Mouse (Mus musculus): Measurements from ENCODE around the gene Ksr1. TPM values are rescaled to one million over a fixed set of nuclear protein-coding genes. Genes with fewer than 3 reads are reported as not detected.
A peak's percentile ranks its signal among the peaks of the same experiment; 100 is the strongest.

Gene Ksr1
- polyA plus RNA-seq, 1 experiment from 2014 or later: 5.7 TPM

GRCm38 (mm10) chr11:79152696-79153095 lies 6.5 kb upstream of the Ksr1 start:
- no peak overlapping the region for H3K4me2 ChIP-seq (ENCODE audit: low read depth)
- no peaks in the 10 kb centered on the region for H3K27me3 ChIP-seq (ENCODE audit: control insufficient read depth, insufficient read depth, low read length)
- no peaks in the 10 kb centered on the region for H3K9me3 ChIP-seq (ENCODE audit: control insufficient read depth, low read length)
- H3K4me3 ChIP-seq (ENCODE audit: low read depth, low read length): no peak overlapping the region
- ATAC-seq (ENCODE audit: insufficient read depth, low FRiP score, low TSS enrichment) (no peak), DNase-seq (ENCODE audit: low spot score) (no peak)
- WGBS: 62% methylated on average over 5 of the region's 5 CpGs
- H3K27ac ChIP-seq (ENCODE audit: low read depth, low read length): no peak overlapping the region
- H3K9ac ChIP-seq (ENCODE audit: low read length): no peak overlapping the region
- H3K36me3 ChIP-seq (ENCODE audit: control insufficient read depth, insufficient read depth, low read length): no peaks in the 10 kb centered on the region
- 0 out of 2 replicates have a peak, but pooled peaks cover under 1% of the 10 kb centered on the region for H3K4me1 ChIP-seq (ENCODE audit: control insufficient read depth, insufficient read depth, low read length)

GRCm38 (mm10) chr11:79151874-79152273 lies 5.7 kb upstream of the Ksr1 start:
- Histone ChIP-seq H3K36me3 (ENCODE audit: control insufficient read depth, insufficient read depth, low read length) (no peaks in the 10 kb centered on the region), H3K4me3 (ENCODE audit: low read depth, low read length) (no peak overlapping the region), H3K9ac (ENCODE audit: low read length) (no peak overlapping the region), H3K4me2 (ENCODE audit: low read depth) (no peak overlapping the region), H3K27me3 (ENCODE audit: control insufficient read depth, insufficient read depth, low read length) (no peaks in the 10 kb centered on the region), H3K4me1 (ENCODE audit: control insufficient read depth, insufficient read depth, low read length) (no peaks in the 10 kb centered on the region), H3K9me3 (ENCODE audit: control insufficient read depth, low read length) (no peaks in the 10 kb centered on the region), H3K27ac (ENCODE audit: low read depth, low read length) (no peak overlapping the region)
- ATAC-seq (ENCODE audit: insufficient read depth, low FRiP score, low TSS enrichment) (no peak), DNase-seq (ENCODE audit: low spot score) (no peak)
- 85% methylated on average over 7 of the region's 7 CpGs for WGBS

GRCm38 (mm10) chr11:79150301-79150700 lies 4.1 kb upstream of the Ksr1 start:
- 72% methylated on average over 3 of the region's 3 CpGs for WGBS
- H3K9me3 ChIP-seq (ENCODE audit: control insufficient read depth, low read length): no peaks in the 10 kb centered on the region

GRCm38 (mm10) chr11:79149295-79149694 lies 3.1 kb upstream of the Ksr1 start:
- no peak overlapping the region for H3K4me3 ChIP-seq (ENCODE audit: low read depth, low read length)
- 0 out of 2 replicates have a peak, but pooled peaks cover 2% of the 10 kb centered on the region for H3K4me1 ChIP-seq (ENCODE audit: control insufficient read depth, insufficient read depth, low read length)
- H3K4me2 ChIP-seq (ENCODE audit: low read depth): no peak overlapping the region
- no peaks in the 10 kb centered on the region for H3K27me3 ChIP-seq (ENCODE audit: control insufficient read depth, insufficient read depth, low read length)
- WGBS: 95% methylated on average over 4 of the region's 4 CpGs
- no peak overlapping the region for H3K27ac ChIP-seq (ENCODE audit: low read depth, low read length)
- ATAC-seq (ENCODE audit: insufficient read depth, low FRiP score, low TSS enrichment) (no peak), DNase-seq (ENCODE audit: low spot score) (no peak)
- H3K9me3 ChIP-seq (ENCODE audit: control insufficient read depth, low read length): no peaks in the 10 kb centered on the region
- no peaks in the 10 kb centered on the region for H3K36me3 ChIP-seq (ENCODE audit: control insufficient read depth, insufficient read depth, low read length)
- no peak overlapping the region for H3K9ac ChIP-seq (ENCODE audit: low read length)

More at GRCm38 (mm10) chr11:79150301-79150700, 4.1 kb upstream of the Ksr1 start:
- H3K4me2 ChIP-seq (ENCODE audit: low read depth): no peak overlapping the region
- no peaks in the 10 kb centered on the region for H3K36me3 ChIP-seq (ENCODE audit: control insufficient read depth, insufficient read depth, low read length)
- ATAC-seq (ENCODE audit: insufficient read depth, low FRiP score, low TSS enrichment) (no peak), DNase-seq (ENCODE audit: low spot score) (no peak)
- no peak overlapping the region for H3K4me3 ChIP-seq (ENCODE audit: low read depth, low read length)
- no peaks in the 10 kb centered on the region for H3K4me1 ChIP-seq (ENCODE audit: control insufficient read depth, insufficient read depth, low read length)
- no peaks in the 10 kb centered on the region for H3K27me3 ChIP-seq (ENCODE audit: control insufficient read depth, insufficient read depth, low read length)
- no peak overlapping the region for H3K9ac ChIP-seq (ENCODE audit: low read length)
- no peak overlapping the region for H3K27ac ChIP-seq (ENCODE audit: low read depth, low read length)

GRCm38 (mm10) chr11:79148783-79149182 lies 2.6 kb upstream of the Ksr1 start:
- 75% methylated on average over 4 of the region's 4 CpGs for WGBS
- Histone ChIP-seq H3K9me3 (ENCODE audit: control insufficient read depth, low read length) (no peaks in the 10 kb centered on the region), H3K4me2 (ENCODE audit: low read depth) (no peak overlapping the region), H3K4me1 (ENCODE audit: control insufficient read depth, insufficient read depth, low read length) (0 out of 2 replicates have a peak, but pooled peaks cover 2% of the 10 kb centered on the region), H3K27ac (ENCODE audit: low read depth, low read length) (no peak overlapping the region), H3K27me3 (ENCODE audit: control insufficient read depth, insufficient read depth, low read length) (no peaks in the 10 kb centered on the region), H3K36me3 (ENCODE audit: control insufficient read depth, insufficient read depth, low read length) (no peaks in the 10 kb centered on the region), H3K9ac (ENCODE audit: low read length) (no peak overlapping the region), H3K4me3 (ENCODE audit: low read depth, low read length) (no peak overlapping the region)
- DNase-seq (ENCODE audit: low spot score) (no peak), ATAC-seq (ENCODE audit: insufficient read depth, low FRiP score, low TSS enrichment) (no peak)

- 0 out of 2 replicates have a peak, but pooled peaks cover 2% of the 10 kb centered on the region for H3K4me1 ChIP-seq (ENCODE audit: control insufficient read depth, insufficient read depth, low read length)
- peak overlapping the region; percentile 91 for H3K9ac ChIP-seq (ENCODE audit: low read length)
- peak overlapping the region; percentile 80 for H3K4me3 ChIP-seq (ENCODE audit: low read depth, low read length)
- ATAC-seq (ENCODE audit: insufficient read depth, low FRiP score, low TSS enrichment) (peak; percentile 61), DNase-seq (ENCODE audit: low spot score) (no peak)
- H3K27ac ChIP-seq (ENCODE audit: low read depth, low read length): peak overlapping the region; percentile 79
- WGBS: under 1% methylated on average over 61 of the region's 62 CpGs
- H3K27me3 ChIP-seq (ENCODE audit: control insufficient read depth, insufficient read depth, low read length): no peaks in the 10 kb centered on the region
- peak overlapping the region; percentile 82 for H3K4me2 ChIP-seq (ENCODE audit: low read depth)
- no peaks in the 10 kb centered on the region for H3K36me3 ChIP-seq (ENCODE audit: control insufficient read depth, insufficient read depth, low read length)
- H3K9me3 ChIP-seq (ENCODE audit: control insufficient read depth, low read length): no peaks in the 10 kb centered on the region
Observed at GRCm38 (mm10) chr11:79145283-79146265, 633 bp downstream of the Ksr1 start.

- peak overlapping the region; percentile 91; the same call in 1 of the 2 replicates for H3K9ac ChIP-seq (ENCODE audit: low read length)
- 59% methylated on average over 1 of the region's 1 CpGs for WGBS
Observed at GRCm38 (mm10) chr11:79144741-79145140, 1.5 kb downstream of the Ksr1 start.

GRCm38 (mm10) chr11:79144043-79144591 lies 2.1 kb downstream of the Ksr1 start:
- no peak overlapping the region for H3K27ac ChIP-seq (ENCODE audit: low read depth, low read length)
- ATAC-seq (ENCODE audit: insufficient read depth, low FRiP score, low TSS enrichment): no peak

More at GRCm38 (mm10) chr11:79144741-79145140, 1.5 kb downstream of the Ksr1 start:
- Histone ChIP-seq H3K4me1 (ENCODE audit: control insufficient read depth, insufficient read depth, low read length) (0 out of 2 replicates have a peak, but pooled peaks cover 2% of the 10 kb centered on the region), H3K9me3 (ENCODE audit: control insufficient read depth, low read length) (no peaks in the 10 kb centered on the region), H3K4me2 (ENCODE audit: low read depth) (peak overlapping the region; percentile 82), H3K27ac (ENCODE audit: low read depth, low read length) (no peak overlapping the region), H3K36me3 (ENCODE audit: control insufficient read depth, insufficient read depth, low read length) (no peaks in the 10 kb centered on the region), H3K27me3 (ENCODE audit: control insufficient read depth, insufficient read depth, low read length) (no peaks in the 10 kb centered on the region), H3K4me3 (ENCODE audit: low read depth, low read length) (peak overlapping the region; percentile 80)
- no peak for ATAC-seq (ENCODE audit: insufficient read depth, low FRiP score, low TSS enrichment)
- DNase-seq (ENCODE audit: low spot score): no peak

More at GRCm38 (mm10) chr11:79144043-79144591, 2.1 kb downstream of the Ksr1 start:
- H3K4me2 ChIP-seq (ENCODE audit: low read depth): no peak overlapping the region
- 92% methylated on average over 2 of the region's 2 CpGs for WGBS
- H3K9ac ChIP-seq (ENCODE audit: low read length): no peak overlapping the region
- H3K9me3 ChIP-seq (ENCODE audit: control insufficient read depth, low read length): no peaks in the 10 kb centered on the region
- H3K4me1 ChIP-seq (ENCODE audit: control insufficient read depth, insufficient read depth, low read length): 0 out of 2 replicates have a peak, but pooled peaks cover 2% of the 10 kb centered on the region
- no peak overlapping the region for H3K4me3 ChIP-seq (ENCODE audit: low read depth, low read length)
- H3K27me3 ChIP-seq (ENCODE audit: control insufficient read depth, insufficient read depth, low read length): no peaks in the 10 kb centered on the region
- H3K36me3 ChIP-seq (ENCODE audit: control insufficient read depth, insufficient read depth, low read length): no peaks in the 10 kb centered on the region
- DNase-seq (ENCODE audit: low spot score): no peak

All from neural tube, embryonic 11.5 days (tissue).